Mouse (Mus musculus): ENCODE results near the gene Cand1. TPM values are rescaled to one million over a fixed set of nuclear protein-coding genes. Genes with fewer than 3 reads are reported as not detected.

Gene Cand1
- polyA plus RNA-seq, 1 experiment from 2014 or later = 32.6 TPM

- no peak overlapping the region for H3K4me2 ChIP-seq (ENCODE audit: low read length)
- H3K27me3 ChIP-seq (ENCODE audit: insufficient read depth, low read length) = no peaks in the 10 kb centered on the region
- no peak for TF ChIP-seq CTCF (IDR thresholded peaks at IDR 0.05; ENCODE audit: low read depth)
- DNase-seq (ENCODE audit: low spot score) (no peak), ATAC-seq (replicated peaks; ENCODE audit: low FRiP score, low read depth) (no peak)
- H3K27ac ChIP-seq = no peak overlapping the region
- no peak overlapping the region for H3K4me3 ChIP-seq (replicated peaks; ENCODE audit: low read depth, low read length)
- H3K9me3 ChIP-seq (replicated peaks; ENCODE audit: low read length) = no peaks in the 10 kb centered on the region
- no peaks in the 10 kb centered on the region for H3K36me3 ChIP-seq (ENCODE audit: insufficient read depth, low read length)
- H3K9ac ChIP-seq (ENCODE audit: low read depth, low read length) = no peak overlapping the region
- WGBS = 72% methylated on average over 12 of the region's 12 CpGs
- H3K4me1 ChIP-seq (replicated peaks; ENCODE audit: insufficient read depth, low read length) = no peaks in the 10 kb centered on the region
These were observed 30.6 kb upstream of the Cand1 start for GRCm38 (mm10) chr10:119270384-119270985.

GRCm38 (mm10) chr10:119264761-119265160, 24.9 kb upstream of the Cand1 start:
- Histone ChIP-seq H3K4me1 (replicated peaks; ENCODE audit: insufficient read depth, low read length) (no peaks in the 10 kb centered on the region), H3K27ac (no peak overlapping the region), H3K9ac (ENCODE audit: low read depth, low read length) (no peak overlapping the region), H3K9me3 (replicated peaks; ENCODE audit: low read length) (no peaks in the 10 kb centered on the region), H3K27me3 (ENCODE audit: insufficient read depth, low read length) (no peaks in the 10 kb centered on the region), H3K36me3 (ENCODE audit: insufficient read depth, low read length) (no peaks in the 10 kb centered on the region), H3K4me3 (replicated peaks; ENCODE audit: low read depth, low read length) (no peak overlapping the region), H3K4me2 (ENCODE audit: low read length) (no peak overlapping the region)
- TF ChIP-seq CTCF (IDR thresholded peaks at IDR 0.05; ENCODE audit: low read depth) = no peak
- DNase-seq (ENCODE audit: low spot score) (no peak), ATAC-seq (replicated peaks; ENCODE audit: low FRiP score, low read depth) (no peak)
- WGBS = 74% methylated on average over 7 of the region's 7 CpGs

GRCm38 (mm10) chr10:119262821-119263220, 23.0 kb upstream of the Cand1 start:
- Histone ChIP-seq H3K4me3 (replicated peaks; ENCODE audit: low read depth, low read length) (no peak overlapping the region), H3K9me3 (replicated peaks; ENCODE audit: low read length) (no peaks in the 10 kb centered on the region), H3K9ac (ENCODE audit: low read depth, low read length) (no peak overlapping the region), H3K4me1 (replicated peaks; ENCODE audit: insufficient read depth, low read length) (no peaks in the 10 kb centered on the region), H3K4me2 (ENCODE audit: low read length) (no peak overlapping the region), H3K27ac (no peak overlapping the region), H3K36me3 (ENCODE audit: insufficient read depth, low read length) (no peaks in the 10 kb centered on the region), H3K27me3 (ENCODE audit: insufficient read depth, low read length) (no peaks in the 10 kb centered on the region)
- no peak for TF ChIP-seq CTCF (IDR thresholded peaks at IDR 0.05; ENCODE audit: low read depth)
- no peak for DNase-seq (ENCODE audit: low spot score)
- WGBS = 87% methylated on average over 5 of the region's 5 CpGs
- ATAC-seq (replicated peaks; ENCODE audit: low FRiP score, low read depth) = no peak

- H3K36me3 ChIP-seq (ENCODE audit: insufficient read depth, low read length) = no peaks in the 10 kb centered on the region
- 74% methylated on average over 4 of the region's 4 CpGs for WGBS
- H3K4me3 ChIP-seq (replicated peaks; ENCODE audit: low read depth, low read length) = no peak overlapping the region
- H3K9ac ChIP-seq (ENCODE audit: low read depth, low read length) = no peak overlapping the region
- H3K4me2 ChIP-seq (ENCODE audit: low read length) = no peak overlapping the region
- H3K27me3 ChIP-seq (ENCODE audit: insufficient read depth, low read length) = no peaks in the 10 kb centered on the region
- H3K27ac ChIP-seq = no peak overlapping the region
- no peak for ATAC-seq (replicated peaks; ENCODE audit: low FRiP score, low read depth)
- no peaks in the 10 kb centered on the region for H3K4me1 ChIP-seq (replicated peaks; ENCODE audit: insufficient read depth, low read length)
- no peak for DNase-seq (ENCODE audit: low spot score)
- H3K9me3 ChIP-seq (replicated peaks; ENCODE audit: low read length) = no peaks in the 10 kb centered on the region
- TF ChIP-seq CTCF (IDR thresholded peaks at IDR 0.05; ENCODE audit: low read depth) = no peak
These were observed 18.0 kb upstream of the Cand1 start for GRCm38 (mm10) chr10:119257876-119258275.

- no peak overlapping the region for H3K27ac ChIP-seq
- H3K27me3 ChIP-seq (ENCODE audit: insufficient read depth, low read length) = no peaks in the 10 kb centered on the region
- TF ChIP-seq CTCF (IDR thresholded peaks at IDR 0.05; ENCODE audit: low read depth) = no peak
- no peak for DNase-seq (ENCODE audit: low spot score)
- 90% methylated on average over 14 of the region's 14 CpGs for WGBS
- no peak overlapping the region for H3K9ac ChIP-seq (ENCODE audit: low read depth, low read length)
- H3K4me2 ChIP-seq (ENCODE audit: low read length) = no peak overlapping the region
- no peak for ATAC-seq (replicated peaks; ENCODE audit: low FRiP score, low read depth)
- H3K4me3 ChIP-seq (replicated peaks; ENCODE audit: low read depth, low read length) = no peak overlapping the region
- H3K36me3 ChIP-seq (ENCODE audit: insufficient read depth, low read length) = no peaks in the 10 kb centered on the region
- no peaks in the 10 kb centered on the region for H3K4me1 ChIP-seq (replicated peaks; ENCODE audit: insufficient read depth, low read length)
- H3K9me3 ChIP-seq (replicated peaks; ENCODE audit: low read length) = no peaks in the 10 kb centered on the region
These were observed 4.3 kb upstream of the Cand1 start for GRCm38 (mm10) chr10:119244146-119244545.

- Histone ChIP-seq H3K4me3 (replicated peaks; ENCODE audit: low read depth, low read length) (peak overlapping the region; percentile 98), H3K27me3 (ENCODE audit: insufficient read depth, low read length) (no peaks in the 10 kb centered on the region), H3K9me3 (replicated peaks; ENCODE audit: low read length) (no peaks in the 10 kb centered on the region), H3K4me2 (ENCODE audit: low read length) (peak overlapping the region; percentile 59), H3K27ac (peak overlapping the region; percentile 98), H3K4me1 (replicated peaks; ENCODE audit: insufficient read depth, low read length) (peaks cover 4% of the 10 kb centered on the region), H3K9ac (ENCODE audit: low read depth, low read length) (peak overlapping the region; percentile 92), H3K36me3 (ENCODE audit: insufficient read depth, low read length) (0 out of 2 replicates have a peak, but pooled peaks cover 3% of the 10 kb centered on the region)
- ATAC-seq (replicated peaks; ENCODE audit: low FRiP score, low read depth) (no peak), DNase-seq (ENCODE audit: low spot score) (no peak)
- TF ChIP-seq CTCF (IDR thresholded peaks at IDR 0.05; ENCODE audit: low read depth) = no peak
- WGBS = 5% methylated on average over 9 of the region's 9 CpGs
These were observed 851 bp upstream of the Cand1 start for GRCm38 (mm10) chr10:119240722-119241089.

GRCm38 (mm10) chr10:119239633-119239968, 254 bp downstream of the Cand1 start:
- TF ChIP-seq CTCF (IDR thresholded peaks at IDR 0.05; ENCODE audit: low read depth) = 0 out of 2 replicates have a peak, but pooled peaks have one; percentile 8
- Histone ChIP-seq H3K9ac (ENCODE audit: low read depth, low read length) (peak overlapping the region; percentile 92), H3K27ac (peak overlapping the region; percentile 98), H3K4me2 (ENCODE audit: low read length) (peak overlapping the region; percentile 76), H3K4me3 (replicated peaks; ENCODE audit: low read depth, low read length) (peak overlapping the region; percentile 98), H3K9me3 (replicated peaks; ENCODE audit: low read length) (no peaks in the 10 kb centered on the region), H3K36me3 (ENCODE audit: insufficient read depth, low read length) (0 out of 2 replicates have a peak, but pooled peaks cover 7% of the 10 kb centered on the region), H3K27me3 (ENCODE audit: insufficient read depth, low read length) (no peaks in the 10 kb centered on the region), H3K4me1 (replicated peaks; ENCODE audit: insufficient read depth, low read length) (peaks cover 4% of the 10 kb centered on the region)
- 0% methylated on average over 32 of the region's 37 CpGs for WGBS
- DNase-seq (ENCODE audit: low spot score) (no peak), ATAC-seq (replicated peaks; ENCODE audit: low FRiP score, low read depth) (no peak; the same call in 1 of the 2 replicates)

Data from kidney, postnatal 0 days (tissue).